Mouse (Mus musculus) left cerebral cortex, adult 8-10 months (tissue): ENCODE measurements at regions not wholly inside any gene's neighbourhood (a gene's known extent, or its start where the extent isn't known, plus 50 kb on each side); places are given as distances from the start of the nearest gene placed in this dataset.
A peak's percentile ranks its signal among the peaks of the same experiment; 100 is the strongest.

Experiments used
- DNase-seq, 2 experiments: peaks; one replicate each; pipeline ENCODE4 v3.0.0; 2022; ENCODE audit warnings: low spot score in 2 of 2

- no peak for DNase-seq
These were observed 281.1 kb downstream of the Lipi start for GRCm38 (mm10) chr16:75304743-75305142.

DNA sequence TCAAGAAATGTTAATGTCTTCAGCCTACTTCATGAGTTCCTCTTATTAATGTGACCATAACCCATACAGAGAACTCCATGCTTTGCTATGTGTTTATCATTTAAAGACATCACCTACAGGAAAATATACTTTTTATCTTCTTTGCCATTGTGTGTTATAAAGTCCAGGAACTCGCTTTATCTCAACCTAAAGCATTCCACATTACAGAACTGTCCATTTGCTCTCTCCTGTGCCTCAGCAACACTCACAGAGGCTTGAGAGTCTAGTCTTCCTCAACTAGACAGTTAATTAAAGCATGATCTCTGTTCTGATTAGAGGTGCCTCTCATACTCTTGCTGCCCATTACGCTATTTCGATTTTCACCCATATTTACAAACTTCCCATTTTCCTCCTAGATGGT lies 288.4 kb downstream of the Lipi start:
- no peak for DNase-seq

- DNase-seq = no peak
These were observed 293.0 kb downstream of the Lipi start for GRCm38 (mm10) chr16:75292736-75293428.

- no peak for DNase-seq
These were observed 294.7 kb downstream of the Lipi start for GRCm38 (mm10) chr16:75291194-75291593.

GRCm38 (mm10) chr16:75287150-75287549 lies 298.7 kb downstream of the Lipi start:
- DNase-seq = no peak

- no peak for DNase-seq
These were observed 300.1 kb downstream of the Lipi start for GRCm38 (mm10) chr16:75285811-75286210.

DNA sequence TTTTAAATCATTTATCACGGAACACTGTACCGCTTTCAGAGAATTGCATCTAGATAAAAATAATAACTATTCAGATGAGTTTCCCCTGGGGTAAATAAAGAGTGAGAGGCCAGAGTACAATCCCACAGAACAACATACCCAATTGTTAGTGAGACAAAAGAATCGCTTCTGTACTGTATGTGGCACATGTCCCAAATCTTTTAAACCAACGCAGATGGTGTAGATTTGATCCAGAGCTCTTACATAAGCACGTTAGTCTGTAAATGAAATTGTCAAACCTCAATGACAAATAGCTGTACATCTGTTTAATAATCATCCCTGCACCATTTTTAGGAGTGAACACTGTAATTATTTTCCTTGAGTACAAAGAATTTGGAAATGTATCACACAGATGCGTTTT lies 322.0 kb downstream of the Lipi start:
- no peak for DNase-seq

DNA sequence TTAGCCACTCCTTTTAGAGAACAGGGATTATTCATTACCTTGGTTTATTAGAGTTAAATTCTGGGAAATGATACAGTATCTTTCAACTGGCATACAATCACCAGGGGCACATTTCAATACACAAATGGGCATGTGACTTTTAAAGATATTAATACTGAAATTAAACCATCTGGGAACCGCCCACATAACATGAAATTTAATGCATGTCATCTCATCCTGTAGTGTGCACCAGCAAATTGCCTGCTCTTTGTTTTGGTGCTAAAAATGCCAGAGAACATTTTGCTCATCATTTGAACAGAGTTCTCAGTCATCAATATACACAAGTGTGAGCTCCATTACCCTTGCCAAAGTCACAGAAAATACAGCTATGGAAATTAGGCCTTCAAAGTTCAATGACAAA lies 330.9 kb downstream of the Lipi start:
- DNase-seq = no peak

- no peak for DNase-seq
These were observed 336.7 kb downstream of the Lipi start for GRCm38 (mm10) chr16:75249170-75249569.

DNA sequence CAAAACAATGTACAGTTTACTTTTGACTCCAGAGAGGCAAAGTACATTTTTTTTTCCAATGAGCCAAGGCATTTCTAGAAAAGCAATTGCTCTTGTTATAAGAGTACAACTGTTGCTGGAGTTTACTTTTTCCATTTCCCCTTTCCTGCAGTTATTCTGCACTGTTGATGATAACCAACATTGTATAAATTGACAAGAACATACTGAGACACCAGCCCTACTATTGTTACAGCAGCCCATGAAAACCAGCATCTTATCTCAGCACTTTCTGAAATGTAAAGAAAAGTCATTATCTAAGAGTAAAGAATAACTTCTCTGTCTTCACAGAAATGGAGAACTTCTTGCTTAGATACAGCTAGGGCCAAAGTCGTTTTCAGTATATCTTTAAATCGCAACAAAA lies 345.5 kb downstream of the Lipi start:
- DNase-seq = no peak

GRCm38 (mm10) chr16:75232133-75232532 lies 353.7 kb downstream of the Lipi start:
- DNase-seq = peak in 1 of 2 experiments; percentile 42

- DNase-seq = no peak
These were observed 392.5 kb downstream of the Lipi start for GRCm38 (mm10) chr16:75193404-75193803.

DNA sequence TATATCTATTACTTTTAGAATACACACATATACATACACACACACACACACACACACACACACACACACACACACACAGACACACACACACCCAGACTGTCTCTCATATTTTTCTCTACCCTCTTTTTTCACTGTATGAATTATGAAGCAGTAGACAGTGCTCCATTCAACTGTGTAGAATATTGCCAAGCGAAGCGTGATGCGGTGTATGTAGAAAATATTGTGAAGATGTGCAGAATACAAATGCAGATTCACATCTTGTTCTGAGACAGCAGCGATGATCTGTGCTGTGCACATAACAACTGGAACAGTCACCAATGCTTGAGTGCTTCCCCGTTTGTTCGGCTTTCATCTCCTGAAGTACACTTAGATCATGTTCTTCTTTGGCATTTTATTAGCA lies 395.5 kb downstream of the Lipi start:
- DNase-seq = no peak

DNA sequence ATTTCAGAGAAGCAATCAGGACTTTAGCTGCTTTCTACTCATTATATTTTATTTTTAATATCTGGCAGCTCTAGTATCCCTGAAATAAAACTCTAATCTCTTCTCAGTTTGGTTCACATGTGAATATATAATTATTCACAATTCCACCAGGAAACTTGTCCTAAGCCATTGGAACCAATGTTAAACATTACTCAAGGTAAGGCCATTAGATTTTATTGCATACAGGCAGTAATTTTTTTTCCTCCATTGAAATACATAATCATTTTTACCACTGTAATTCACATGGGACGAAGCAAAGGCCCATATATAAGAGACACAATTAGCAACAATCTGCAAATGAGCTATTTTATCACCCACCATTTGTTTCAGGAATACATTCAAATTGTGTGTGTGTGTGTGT lies 419.8 kb downstream of the Lipi start:
- DNase-seq = no peak

DNA sequence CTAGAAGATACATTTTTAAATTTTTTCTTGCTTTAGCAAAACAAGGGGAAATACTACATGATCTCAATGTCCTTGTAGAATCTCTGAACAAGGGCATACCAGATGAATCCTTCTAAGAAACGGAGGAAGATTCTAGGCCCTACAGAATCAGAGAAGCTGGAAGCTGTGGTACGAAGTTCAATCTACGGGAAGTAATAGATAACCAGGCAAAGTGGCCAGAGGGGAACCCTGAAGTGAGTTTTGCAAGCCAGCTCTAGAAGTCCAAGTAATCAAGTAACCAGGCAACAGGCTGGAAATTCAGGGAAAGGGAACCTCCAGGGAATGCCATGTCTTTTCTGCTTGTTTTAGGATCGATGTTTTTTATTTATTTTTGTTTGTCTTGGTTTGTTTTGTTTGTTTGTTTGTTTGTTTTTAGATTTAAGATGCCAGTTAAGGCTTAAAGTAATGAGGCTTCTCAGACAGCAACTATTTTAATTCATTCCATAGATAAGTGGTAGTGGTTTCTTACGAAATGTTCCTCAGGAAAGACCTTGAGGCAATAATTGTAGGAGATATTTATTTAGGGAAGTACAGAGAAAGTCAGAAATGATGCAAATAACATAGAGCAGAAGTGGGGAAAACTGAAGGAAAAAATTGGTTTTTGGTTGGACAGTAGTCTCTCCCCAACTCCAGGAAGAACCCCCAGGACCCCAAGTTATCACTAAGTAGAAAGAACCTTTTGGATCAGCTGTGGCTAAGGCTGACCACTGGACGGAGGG lies 420.7 kb downstream of the Lipi start:
- no peak for DNase-seq

GRCm38 (mm10) chr16:75159740-75160139 lies 426.1 kb downstream of the Lipi start:
- no peak for DNase-seq

DNA sequence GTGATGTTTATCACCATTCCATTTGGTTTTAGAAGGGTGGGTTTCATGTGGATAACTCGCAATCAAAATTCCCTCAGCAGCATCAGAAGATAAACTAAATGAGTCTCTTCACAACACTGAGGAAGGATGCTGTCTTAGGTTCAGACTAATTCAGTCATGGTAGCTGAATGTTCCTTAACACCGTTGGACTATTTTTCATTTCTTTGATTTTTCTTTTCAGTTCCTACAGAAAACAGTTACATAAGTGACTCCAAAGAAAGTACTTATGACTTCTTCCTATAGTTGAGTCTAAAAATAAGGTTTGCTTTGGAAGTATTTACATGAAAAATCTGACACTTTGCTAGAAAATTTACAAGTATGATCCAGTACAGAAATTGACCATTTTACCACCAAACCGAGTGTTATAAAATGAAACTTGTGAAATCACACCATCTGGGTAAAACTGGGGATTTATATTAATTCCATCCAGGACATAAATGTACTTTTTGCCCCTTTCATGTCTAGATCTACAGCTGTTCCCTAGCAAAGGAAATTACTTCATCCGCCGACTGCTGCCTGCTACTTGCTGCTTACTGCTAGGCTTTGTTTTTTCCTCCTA lies 430.3 kb downstream of the Lipi start:
- DNase-seq = peak in 1 of 2 experiments; percentile 33
